Mouse (Mus musculus): ENCODE measurements around the gene Sytl1. TPM values are rescaled to one million over a fixed set of nuclear protein-coding genes. Genes with fewer than 3 reads are reported as not detected.
A peak's percentile ranks its signal among the peaks of the same experiment; 100 is the strongest.

Gene Sytl1
- total RNA-seq, 1 experiment = 2.0 TPM

GRCm38 (mm10) chr4:133255392-133255791, 7.5 kb downstream of the Sytl1 start:
- in situ Hi-C loops (cut with MboI; ENCODE audit: low sequenced_read_pairs in 2 of 2, unreplicated experiment in 2 of 2) = no loop called here
- H3K27ac ChIP-seq (ENCODE audit: insufficient read depth, low read depth, low read length, poor library complexity, severe bottlenecking) = no peak overlapping the region
- no peak for DNase-seq (ENCODE audit: low read depth, low spot score)
- H3K4me1 ChIP-seq (ENCODE audit: control insufficient read depth in 2 of 2, insufficient read depth in 2 of 2, low read length in 2 of 2, poor library complexity in 1 of 2) = peaks cover 0 to 12% of the 10 kb centered on the region in 2 experiments; a peak in 1 of 4 replicates
- no peaks in the 10 kb centered on the region for H3K9me3 ChIP-seq (ENCODE audit: control insufficient read depth, insufficient read depth, low read depth, low read length)
- TF ChIP-seq ZNF384 (IDR thresholded peaks at IDR 0.05; ENCODE audit: low read depth, low read length) = no peak
- no peak for TF ChIP-seq CHD2 (IDR thresholded peaks at IDR 0.05; ENCODE audit: low read depth, low read length)
- no peak for TF ChIP-seq HCFC1 (IDR thresholded peaks at IDR 0.05; ENCODE audit: borderline replicate concordance, insufficient read depth, low read length)
- TF ChIP-seq MAFK (IDR thresholded peaks at IDR 0.05; ENCODE audit: insufficient read depth, low read depth, low read length) = no peak
- no peak for TF ChIP-seq ZC3H11A (IDR thresholded peaks at IDR 0.05; ENCODE audit: borderline replicate concordance, low read depth, low read length)
- H3K4me3 ChIP-seq (ENCODE audit: insufficient read depth in 1 of 2, low read depth in 1 of 2, low read length in 2 of 2, poor library complexity in 1 of 2, severe bottlenecking in 1 of 2) = no peak overlapping the region
- no peak overlapping the region for H3K9ac ChIP-seq (ENCODE audit: insufficient read depth, low read depth, low read length, poor library complexity, severe bottlenecking)
- H3K36me3 ChIP-seq (ENCODE audit: control insufficient read depth, insufficient read depth, low read length, poor library complexity, severe bottlenecking) = no peaks in the 10 kb centered on the region

GRCm38 (mm10) chr4:133253412-133253811, 9.5 kb downstream of the Sytl1 start:
- no peak for DNase-seq (ENCODE audit: low read depth, low spot score)
- Histone ChIP-seq H3K4me1 (ENCODE audit: control insufficient read depth in 2 of 2, insufficient read depth in 2 of 2, low read length in 2 of 2, poor library complexity in 1 of 2) (peaks cover 0 to 22% of the 10 kb centered on the region in 2 experiments; a peak in 2 of 4 replicates), H3K27ac (ENCODE audit: insufficient read depth, low read depth, low read length, poor library complexity, severe bottlenecking) (no peak overlapping the region), H3K9me3 (ENCODE audit: control insufficient read depth, insufficient read depth, low read depth, low read length) (no peaks in the 10 kb centered on the region), H3K4me3 (ENCODE audit: insufficient read depth in 1 of 2, low read depth in 1 of 2, low read length in 2 of 2, poor library complexity in 1 of 2, severe bottlenecking in 1 of 2) (no peak overlapping the region), H3K9ac (ENCODE audit: insufficient read depth, low read depth, low read length, poor library complexity, severe bottlenecking) (no peak overlapping the region), H3K36me3 (ENCODE audit: control insufficient read depth, insufficient read depth, low read length, poor library complexity, severe bottlenecking) (no peaks in the 10 kb centered on the region)
- no peak for TF ChIP-seq MAFK (IDR thresholded peaks at IDR 0.05; ENCODE audit: insufficient read depth, low read depth, low read length)
- TF ChIP-seq CHD2 (IDR thresholded peaks at IDR 0.05; ENCODE audit: low read depth, low read length) = no peak
- TF ChIP-seq ZC3H11A (IDR thresholded peaks at IDR 0.05; ENCODE audit: borderline replicate concordance, low read depth, low read length) = no peak
- no peak for TF ChIP-seq ZNF384 (IDR thresholded peaks at IDR 0.05; ENCODE audit: low read depth, low read length)
- no peak for TF ChIP-seq HCFC1 (IDR thresholded peaks at IDR 0.05; ENCODE audit: borderline replicate concordance, insufficient read depth, low read length)
- in situ Hi-C loops (cut with MboI; ENCODE audit: low sequenced_read_pairs in 2 of 2, unreplicated experiment in 2 of 2) = no loop called here

GRCm38 (mm10) chr4:133252089-133252488, 10.8 kb downstream of the Sytl1 start:
- H3K9ac ChIP-seq (ENCODE audit: insufficient read depth, low read depth, low read length, poor library complexity, severe bottlenecking) = no peak overlapping the region
- TF ChIP-seq ZC3H11A (IDR thresholded peaks at IDR 0.05; ENCODE audit: borderline replicate concordance, low read depth, low read length) = no peak

GRCm38 (mm10) chr4:133251214-133251613, 11.7 kb downstream of the Sytl1 start:
- DNase-seq (ENCODE audit: low read depth, low spot score) = no peak
- TF ChIP-seq ZNF384 (IDR thresholded peaks at IDR 0.05; ENCODE audit: low read depth, low read length) (no peak), CHD2 (IDR thresholded peaks at IDR 0.05; ENCODE audit: low read depth, low read length) (no peak), ZC3H11A (IDR thresholded peaks at IDR 0.05; ENCODE audit: borderline replicate concordance, low read depth, low read length) (no peak), HCFC1 (IDR thresholded peaks at IDR 0.05; ENCODE audit: borderline replicate concordance, insufficient read depth, low read length) (no peak), MAFK (IDR thresholded peaks at IDR 0.05; ENCODE audit: insufficient read depth, low read depth, low read length) (no peak)
- Histone ChIP-seq H3K4me3 (ENCODE audit: insufficient read depth in 1 of 2, low read depth in 1 of 2, low read length in 2 of 2, poor library complexity in 1 of 2, severe bottlenecking in 1 of 2) (peak overlapping the region; percentile 26 to 52), H3K9me3 (ENCODE audit: control insufficient read depth, insufficient read depth, low read depth, low read length) (no peaks in the 10 kb centered on the region), H3K9ac (ENCODE audit: insufficient read depth, low read depth, low read length, poor library complexity, severe bottlenecking) (peak overlapping the region; percentile 52; the same call in 1 of the 2 replicates), H3K27ac (ENCODE audit: insufficient read depth, low read depth, low read length, poor library complexity, severe bottlenecking) (no peak overlapping the region), H3K36me3 (ENCODE audit: control insufficient read depth, insufficient read depth, low read length, poor library complexity, severe bottlenecking) (no peaks in the 10 kb centered on the region), H3K4me1 (ENCODE audit: control insufficient read depth in 2 of 2, insufficient read depth in 2 of 2, low read length in 2 of 2, poor library complexity in 1 of 2) (peaks cover 0 to 16% of the 10 kb centered on the region in 2 experiments; a peak in 2 of 4 replicates)
- in situ Hi-C loops (cut with MboI; ENCODE audit: low sequenced_read_pairs in 2 of 2, unreplicated experiment in 2 of 2) = no loop called here

More at GRCm38 (mm10) chr4:133252089-133252488, 10.8 kb downstream of the Sytl1 start:
- no peak for DNase-seq (ENCODE audit: low read depth, low spot score)
- Histone ChIP-seq H3K4me1 (ENCODE audit: control insufficient read depth in 2 of 2, insufficient read depth in 2 of 2, low read length in 2 of 2, poor library complexity in 1 of 2) (peaks cover 0 to 14% of the 10 kb centered on the region in 2 experiments; a peak in 2 of 4 replicates), H3K27ac (ENCODE audit: insufficient read depth, low read depth, low read length, poor library complexity, severe bottlenecking) (no peak overlapping the region), H3K36me3 (ENCODE audit: control insufficient read depth, insufficient read depth, low read length, poor library complexity, severe bottlenecking) (no peaks in the 10 kb centered on the region), H3K9me3 (ENCODE audit: control insufficient read depth, insufficient read depth, low read depth, low read length) (no peaks in the 10 kb centered on the region), H3K4me3 (ENCODE audit: insufficient read depth in 1 of 2, low read depth in 1 of 2, low read length in 2 of 2, poor library complexity in 1 of 2, severe bottlenecking in 1 of 2) (no peak overlapping the region)
- in situ Hi-C loops (cut with MboI; ENCODE audit: low sequenced_read_pairs in 2 of 2, unreplicated experiment in 2 of 2) = no loop called here

GRCm38 (mm10) chr4:133250609-133251008, 12.3 kb downstream of the Sytl1 start:
- Histone ChIP-seq H3K4me1 (ENCODE audit: control insufficient read depth in 2 of 2, insufficient read depth in 2 of 2, low read length in 2 of 2, poor library complexity in 1 of 2) (peaks cover 0 to 16% of the 10 kb centered on the region in 2 experiments; a peak in 2 of 4 replicates), H3K27ac (ENCODE audit: insufficient read depth, low read depth, low read length, poor library complexity, severe bottlenecking) (no peak overlapping the region), H3K9ac (ENCODE audit: insufficient read depth, low read depth, low read length, poor library complexity, severe bottlenecking) (peak overlapping the region; percentile 52; the same call in 1 of the 2 replicates), H3K4me3 (ENCODE audit: insufficient read depth in 1 of 2, low read depth in 1 of 2, low read length in 2 of 2, poor library complexity in 1 of 2, severe bottlenecking in 1 of 2) (peak overlapping the region; percentile 26 to 52), H3K9me3 (ENCODE audit: control insufficient read depth, insufficient read depth, low read depth, low read length) (no peaks in the 10 kb centered on the region), H3K36me3 (ENCODE audit: control insufficient read depth, insufficient read depth, low read length, poor library complexity, severe bottlenecking) (no peaks in the 10 kb centered on the region)
- in situ Hi-C loops (cut with MboI; ENCODE audit: low sequenced_read_pairs in 2 of 2, unreplicated experiment in 2 of 2) = no loop called here
- no peak for TF ChIP-seq MAFK (IDR thresholded peaks at IDR 0.05; ENCODE audit: insufficient read depth, low read depth, low read length)
- TF ChIP-seq HCFC1 (IDR thresholded peaks at IDR 0.05; ENCODE audit: borderline replicate concordance, insufficient read depth, low read length) = 0 out of 2 replicates have a peak, but pooled peaks have one; percentile 31
- no peak for TF ChIP-seq CHD2 (IDR thresholded peaks at IDR 0.05; ENCODE audit: low read depth, low read length)
- 0 out of 2 replicates have a peak, but pooled peaks have one; percentile 19 for TF ChIP-seq ZC3H11A (IDR thresholded peaks at IDR 0.05; ENCODE audit: borderline replicate concordance, low read depth, low read length)
- TF ChIP-seq ZNF384 (IDR thresholded peaks at IDR 0.05; ENCODE audit: low read depth, low read length) = no peak
- DNase-seq (ENCODE audit: low read depth, low spot score) = peak; percentile 57
